Mouse (Mus musculus): ENCODE results near the gene Zfp90. TPM values are rescaled to one million over a fixed set of nuclear protein-coding genes. Genes with fewer than 3 reads are reported as not detected.
A peak's percentile ranks its signal among the peaks of the same experiment; 100 is the strongest.

Gene Zfp90
- polyA plus RNA-seq, 1 experiment from 2014 or later = 3.5 TPM

DNA sequence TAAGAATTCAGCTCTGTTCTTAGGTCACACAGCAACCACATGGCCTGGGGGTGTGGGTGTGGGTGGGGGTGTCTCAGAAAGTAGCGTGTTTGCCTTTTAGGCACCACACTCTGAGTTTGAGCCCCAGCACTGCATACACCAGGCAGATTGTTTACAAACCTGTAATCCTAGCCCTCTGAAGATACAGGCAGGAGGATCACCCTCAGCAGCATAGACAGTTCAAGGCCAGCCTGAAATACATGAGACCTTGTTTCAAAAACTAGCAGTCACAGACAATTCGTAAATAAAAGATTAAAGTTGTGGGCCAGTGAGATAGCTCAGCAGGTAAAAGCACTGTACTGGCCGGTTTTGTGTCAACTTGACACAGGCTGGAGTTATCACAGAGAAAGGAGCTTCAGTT lies 25.0 kb downstream of the Zfp90 start:
- ATAC-seq = no peak
- no peak overlapping the region for H3K9ac ChIP-seq
- no peaks in the 10 kb centered on the region for H3K4me1 ChIP-seq
- no peaks in the 10 kb centered on the region for H3K36me3 ChIP-seq
- 63% methylated on average over 3 of the region's 3 CpGs for WGBS (ENCODE audit: insufficient replicate concordance)
- H3K4me2 ChIP-seq = no peak overlapping the region
- H3K27me3 ChIP-seq (replicated peaks) = no peaks in the 10 kb centered on the region
- no peaks in the 10 kb centered on the region for H3K9me3 ChIP-seq (replicated peaks)
- H3K27ac ChIP-seq = no peak overlapping the region
- no peak overlapping the region for H3K4me3 ChIP-seq

GRCm38 (mm10) chr8:106442740-106443139 lies 27.6 kb downstream of the Zfp90 start:
- no peak overlapping the region for H3K9ac ChIP-seq
- ATAC-seq = no peak
- WGBS (ENCODE audit: insufficient replicate concordance) = 84% methylated on average over 1 of the region's 1 CpGs
- H3K27ac ChIP-seq = no peak overlapping the region
- H3K27me3 ChIP-seq (replicated peaks) = no peaks in the 10 kb centered on the region
- H3K4me2 ChIP-seq = no peak overlapping the region
- no peaks in the 10 kb centered on the region for H3K9me3 ChIP-seq (replicated peaks)
- no peaks in the 10 kb centered on the region for H3K4me1 ChIP-seq
- no peak overlapping the region for H3K4me3 ChIP-seq
- H3K36me3 ChIP-seq = no peaks in the 10 kb centered on the region

- Histone ChIP-seq H3K27ac (no peak overlapping the region), H3K9ac (no peak overlapping the region), H3K4me2 (no peak overlapping the region), H3K36me3 (no peaks in the 10 kb centered on the region), H3K9me3 (replicated peaks) (no peaks in the 10 kb centered on the region), H3K27me3 (replicated peaks) (no peaks in the 10 kb centered on the region), H3K4me3 (no peak overlapping the region), H3K4me1 (no peaks in the 10 kb centered on the region)
- ATAC-seq = no peak
- 58% methylated on average over 6 of the region's 6 CpGs for WGBS (ENCODE audit: insufficient replicate concordance)
These were observed 36.4 kb downstream of the Zfp90 start for GRCm38 (mm10) chr8:106451301-106452085.

DNA sequence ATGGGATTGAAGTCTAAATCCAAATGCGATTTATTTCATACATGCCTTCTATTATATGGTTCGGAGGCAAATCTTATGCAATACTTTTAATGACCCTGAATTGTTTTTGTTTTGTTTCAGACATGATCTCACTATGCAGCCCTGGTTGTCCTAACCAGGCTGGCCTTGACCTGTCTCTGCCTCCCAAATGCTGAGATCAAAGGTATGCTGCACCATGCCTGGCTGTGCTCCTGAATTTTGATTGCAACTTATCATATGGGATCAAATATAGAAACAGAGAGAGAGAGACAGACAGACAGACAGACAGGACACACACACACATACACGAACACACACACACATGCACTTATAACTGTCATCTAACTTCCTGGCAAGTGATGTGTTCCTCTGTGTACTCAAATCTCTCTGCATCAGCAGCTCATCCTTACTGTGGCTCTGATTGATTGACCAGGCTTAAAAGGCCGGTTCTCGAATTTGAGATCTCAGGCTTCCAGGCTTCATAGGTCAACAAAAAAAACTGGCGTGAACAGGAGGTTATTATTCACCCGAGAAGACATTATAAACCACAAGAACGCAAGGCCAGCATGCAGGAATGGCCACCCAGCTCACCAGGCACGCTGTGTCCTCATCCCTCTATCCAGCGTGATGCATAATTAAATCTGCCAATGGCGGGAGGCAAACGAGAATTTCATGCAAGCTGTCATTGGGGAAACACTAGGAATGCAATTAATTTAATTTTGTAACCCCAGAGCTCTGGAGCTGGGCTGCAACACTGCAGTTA lies 37.8 kb downstream of the Zfp90 start:
- H3K4me1 ChIP-seq = no peaks in the 10 kb centered on the region
- no peak for ATAC-seq

GRCm38 (mm10) chr8:106454036-106454435 lies 38.9 kb downstream of the Zfp90 start:
- H3K36me3 ChIP-seq = no peaks in the 10 kb centered on the region
- H3K4me3 ChIP-seq = no peak overlapping the region
- no peaks in the 10 kb centered on the region for H3K9me3 ChIP-seq (replicated peaks)
- ATAC-seq = no peak
- H3K4me2 ChIP-seq = no peak overlapping the region
- H3K4me1 ChIP-seq = no peaks in the 10 kb centered on the region
- 62% methylated on average over 11 of the region's 11 CpGs for WGBS (ENCODE audit: insufficient replicate concordance)
- H3K27me3 ChIP-seq (replicated peaks) = no peaks in the 10 kb centered on the region
- no peak overlapping the region for H3K9ac ChIP-seq
- no peak overlapping the region for H3K27ac ChIP-seq

More for the DNA sequence above, 37.8 kb downstream of the Zfp90 start:
- no peaks in the 10 kb centered on the region for H3K36me3 ChIP-seq
- no peaks in the 10 kb centered on the region for H3K9me3 ChIP-seq (replicated peaks)
- no peaks in the 10 kb centered on the region for H3K27me3 ChIP-seq (replicated peaks)
- no peak overlapping the region for H3K4me3 ChIP-seq
- no peak overlapping the region for H3K27ac ChIP-seq
- no peak overlapping the region for H3K9ac ChIP-seq
- 63% methylated on average over 12 of the region's 12 CpGs for WGBS (ENCODE audit: insufficient replicate concordance)
- H3K4me2 ChIP-seq = no peak overlapping the region

DNA sequence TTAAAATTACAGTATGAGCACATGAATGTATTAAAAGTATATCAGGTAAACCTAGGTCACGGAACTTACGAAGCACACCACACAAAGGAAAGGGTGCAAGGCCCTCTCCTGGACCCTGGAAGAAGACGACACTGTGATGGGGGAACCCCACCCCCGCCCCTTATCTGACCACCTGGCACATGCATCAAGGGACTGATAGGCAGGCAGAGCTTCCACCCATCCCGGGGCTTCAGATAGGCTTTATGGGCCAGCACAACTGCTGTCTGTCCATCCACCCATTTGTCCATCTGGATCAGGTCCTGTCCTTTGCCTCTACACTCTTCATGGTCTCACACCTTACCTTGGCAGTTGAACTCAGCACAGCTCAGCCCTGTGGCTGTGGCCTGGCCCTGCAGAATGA lies 47.0 kb downstream of the Zfp90 start:
- Histone ChIP-seq H3K4me2 (peak overlapping the region; percentile 14; the same call in 1 of the 2 replicates), H3K4me1 (peaks cover 13% of the 10 kb centered on the region), H3K9ac (no peak overlapping the region), H3K36me3 (no peaks in the 10 kb centered on the region), H3K27me3 (replicated peaks) (no peaks in the 10 kb centered on the region), H3K4me3 (no peak overlapping the region), H3K27ac (no peak overlapping the region), H3K9me3 (replicated peaks) (no peaks in the 10 kb centered on the region)
- peak; percentile 51 for ATAC-seq
- WGBS (ENCODE audit: insufficient replicate concordance) = 46% methylated on average over 5 of the region's 5 CpGs

DNA sequence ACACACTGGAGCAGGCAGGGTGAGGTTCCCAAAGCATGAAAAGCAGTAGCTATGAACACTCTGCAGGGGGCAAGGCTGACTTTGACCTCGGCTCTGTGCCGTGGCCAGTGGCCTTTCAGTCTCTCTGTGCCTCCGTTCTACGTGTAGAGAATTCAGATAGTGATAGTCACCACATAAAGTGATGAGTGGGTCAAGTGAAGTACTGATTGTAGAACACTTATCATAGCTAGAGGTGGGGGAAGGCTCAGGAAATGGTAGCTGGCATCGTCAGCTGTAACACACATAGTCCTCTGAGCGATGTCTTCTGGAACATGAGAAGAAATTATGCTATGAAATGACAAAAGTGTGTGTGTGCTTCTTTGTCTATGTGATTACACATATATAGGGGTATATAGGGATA lies 48.7 kb downstream of the Zfp90 start:
- WGBS (ENCODE audit: insufficient replicate concordance) = 66% methylated on average over 6 of the region's 6 CpGs
- H3K27ac ChIP-seq = no peak overlapping the region
- ATAC-seq = no peak
- H3K27me3 ChIP-seq (replicated peaks) = no peaks in the 10 kb centered on the region
- no peaks in the 10 kb centered on the region for H3K36me3 ChIP-seq
- no peak overlapping the region for H3K9ac ChIP-seq
- H3K9me3 ChIP-seq (replicated peaks) = no peaks in the 10 kb centered on the region
- H3K4me1 ChIP-seq = peaks cover 13% of the 10 kb centered on the region
- no peak overlapping the region for H3K4me3 ChIP-seq
- no peak overlapping the region for H3K4me2 ChIP-seq

DNA sequence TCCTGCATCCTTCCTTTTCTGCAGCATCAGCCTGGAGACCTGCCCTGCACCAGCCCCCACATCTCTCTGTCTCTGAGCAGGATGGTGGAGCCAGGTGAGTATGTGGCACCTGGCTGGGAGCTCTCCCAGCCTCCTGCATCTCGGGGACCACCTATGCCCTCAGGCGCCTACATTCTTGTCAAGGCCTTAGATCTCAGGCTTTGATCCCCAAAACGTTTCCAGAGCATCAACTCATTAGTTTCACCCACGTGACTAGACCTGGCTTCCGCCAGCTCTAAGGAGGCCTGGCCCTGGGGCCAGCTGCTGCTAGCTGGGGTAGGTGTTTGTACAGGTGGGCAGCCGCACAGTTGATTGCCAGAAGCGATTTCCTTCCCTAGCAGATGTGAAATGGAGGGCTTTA lies 54.4 kb downstream of the Zfp90 start:
- WGBS (ENCODE audit: insufficient replicate concordance) = 49% methylated on average over 7 of the region's 7 CpGs
- no peak for ATAC-seq

DNA sequence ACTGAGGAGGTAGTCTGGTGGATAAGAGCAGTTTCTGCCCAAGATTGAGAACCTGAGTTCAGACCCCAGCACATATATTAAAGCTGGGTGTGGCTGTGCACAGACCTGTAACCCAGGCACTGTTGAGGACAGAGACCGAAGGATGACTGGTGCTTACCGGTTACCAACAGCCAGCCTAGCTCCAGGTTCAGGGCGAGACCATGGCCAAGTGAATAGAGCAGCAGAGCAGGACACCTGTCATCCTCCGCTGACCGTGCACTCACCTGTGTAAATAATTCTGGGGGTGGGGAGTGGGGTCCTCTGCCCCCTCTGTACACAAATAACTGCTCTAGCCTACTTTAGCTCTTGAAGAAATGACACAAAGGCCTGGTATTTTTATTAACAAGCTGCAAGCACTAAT lies 58.9 kb downstream of the Zfp90 start:
- Histone ChIP-seq H3K36me3 (no peaks in the 10 kb centered on the region), H3K9ac (no peak overlapping the region), H3K27ac (no peak overlapping the region), H3K4me2 (no peak overlapping the region), H3K9me3 (replicated peaks) (no peaks in the 10 kb centered on the region), H3K27me3 (replicated peaks) (no peaks in the 10 kb centered on the region), H3K4me3 (no peak overlapping the region), H3K4me1 (no peaks in the 10 kb centered on the region)
- 71% methylated on average over 5 of the region's 5 CpGs for WGBS (ENCODE audit: insufficient replicate concordance)
- ATAC-seq = no peak

More for the DNA sequence above, 54.4 kb downstream of the Zfp90 start:
- H3K4me3 ChIP-seq = no peak overlapping the region
- H3K36me3 ChIP-seq = no peaks in the 10 kb centered on the region
- H3K4me1 ChIP-seq = no peaks in the 10 kb centered on the region
- no peak overlapping the region for H3K27ac ChIP-seq
- no peaks in the 10 kb centered on the region for H3K27me3 ChIP-seq (replicated peaks)
- no peak overlapping the region for H3K4me2 ChIP-seq
- no peak overlapping the region for H3K9ac ChIP-seq
- no peaks in the 10 kb centered on the region for H3K9me3 ChIP-seq (replicated peaks)

Other genes with a start within 250 kb of the Zfp90 start
- gene Slc7a6, start 246.5 kb upstream of the Zfp90 start, polyA plus RNA-seq (2016; fragmentation: Nextera tagmentation; extraction: Ambion mirVana) = 17.4 and 22.2 TPM in 2 replicates
- gene Slc7a6os, start 204.4 kb upstream of the Zfp90 start, polyA plus RNA-seq (2016; fragmentation: Nextera tagmentation; extraction: Ambion mirVana) = 20.1 and 21.9 TPM in 2 replicates
- 43.2 and 45.6 TPM in 2 replicates for gene Prmt7, start 204.4 kb upstream of the Zfp90 start, polyA plus RNA-seq (2016; fragmentation: Nextera tagmentation; extraction: Ambion mirVana)
- 0.61 and 0.92 TPM in 2 replicates for gene Smpd3, start 77.3 kb upstream of the Zfp90 start, polyA plus RNA-seq (2016; fragmentation: Nextera tagmentation; extraction: Ambion mirVana)
- not detected in 2 replicates for gene 6030452D12Rik, start 85.2 kb downstream of the Zfp90 start, polyA plus RNA-seq (2016; fragmentation: Nextera tagmentation; extraction: Ambion mirVana)
- 6.8 and 6.9 TPM in 2 replicates for gene Cdh3, start 95.6 kb downstream of the Zfp90 start, polyA plus RNA-seq (2016; fragmentation: Nextera tagmentation; extraction: Ambion mirVana)
- gene Gm10073, start 158.1 kb downstream of the Zfp90 start, polyA plus RNA-seq (2016; fragmentation: Nextera tagmentation; extraction: Ambion mirVana) = 4.0 and 7.1 TPM in 2 replicates
- 10.7 and 11.4 TPM in 2 replicates for gene Cdh1, start 188.0 kb downstream of the Zfp90 start, polyA plus RNA-seq (2016; fragmentation: Nextera tagmentation; extraction: Ambion mirVana)